Mouse (Mus musculus): ENCODE measurements around the gene Cdk5rap2. TPM values are rescaled to one million over a fixed set of nuclear protein-coding genes. Genes with fewer than 3 reads are reported as not detected.
A peak's percentile ranks its signal among the peaks of the same experiment; 100 is the strongest.

The Cdk5rap2 gene
- polyA plus RNA-seq, 1 experiment from 2014 or later: 5.8 TPM

DNA sequence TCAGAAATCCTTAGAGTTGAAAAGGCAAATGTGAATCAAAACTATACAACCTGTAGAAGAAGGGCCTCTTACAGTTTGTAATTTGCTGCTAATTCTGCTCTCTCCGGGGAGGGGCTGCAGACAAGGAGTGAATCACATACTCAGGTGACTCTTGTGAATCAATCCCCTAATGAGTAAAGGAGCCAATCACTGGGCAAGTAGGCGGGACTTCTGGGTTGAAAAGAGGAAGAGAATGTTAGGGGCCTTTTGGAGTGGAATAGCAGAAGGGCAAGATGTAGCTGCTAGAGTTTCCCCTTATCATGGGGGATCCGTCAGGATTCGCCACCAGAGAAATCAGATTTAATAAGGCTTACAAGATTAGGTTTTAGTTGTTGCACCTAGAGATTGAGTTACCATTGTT lies 12.2 kb downstream of the Cdk5rap2 start:
- peaks cover 34% of the 10 kb centered on the region for H3K36me3 ChIP-seq (replicated peaks)
- H3K27ac ChIP-seq (replicated peaks): no peak overlapping the region
- no peak overlapping the region for H3K9ac ChIP-seq
- H3K4me1 ChIP-seq (replicated peaks): no peaks in the 10 kb centered on the region
- no peaks in the 10 kb centered on the region for H3K9me3 ChIP-seq (replicated peaks)
- no peak overlapping the region for H3K4me3 ChIP-seq (replicated peaks)
- H3K4me2 ChIP-seq: no peak overlapping the region
- H3K27me3 ChIP-seq: no peaks in the 10 kb centered on the region
- ATAC-seq (ENCODE audit: insufficient read depth): no peak
- 63% methylated on average over 4 of the region's 4 CpGs for WGBS (ENCODE audit: insufficient replicate concordance)

DNA sequence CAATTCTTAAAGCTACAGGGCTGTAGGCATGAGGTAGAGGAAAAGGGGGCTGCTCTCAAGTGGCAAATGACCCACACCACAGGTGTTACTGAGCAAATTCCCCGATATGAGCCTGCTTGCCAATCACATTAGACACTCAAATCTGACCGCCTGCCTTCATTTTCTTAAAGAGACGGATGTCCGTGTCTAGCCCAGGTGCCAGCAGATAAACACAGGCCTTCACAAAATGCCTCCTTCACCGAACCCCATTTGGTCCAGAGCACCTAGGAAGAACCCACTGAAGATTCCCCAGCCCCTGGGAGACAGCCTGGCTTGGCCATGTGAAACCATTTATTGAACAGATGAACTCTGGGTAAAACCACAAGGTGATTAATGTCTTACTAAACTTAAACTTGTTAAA lies 13.5 kb downstream of the Cdk5rap2 start:
- Histone ChIP-seq H3K4me2 (no peak overlapping the region), H3K27me3 (no peaks in the 10 kb centered on the region), H3K4me3 (replicated peaks) (no peak overlapping the region), H3K27ac (replicated peaks) (no peak overlapping the region), H3K9ac (no peak overlapping the region), H3K36me3 (replicated peaks) (peaks cover 23% of the 10 kb centered on the region), H3K9me3 (replicated peaks) (no peaks in the 10 kb centered on the region), H3K4me1 (replicated peaks) (no peaks in the 10 kb centered on the region)
- no peak for ATAC-seq (ENCODE audit: insufficient read depth)
- WGBS (ENCODE audit: insufficient replicate concordance): 73% methylated on average over 5 of the region's 5 CpGs

DNA sequence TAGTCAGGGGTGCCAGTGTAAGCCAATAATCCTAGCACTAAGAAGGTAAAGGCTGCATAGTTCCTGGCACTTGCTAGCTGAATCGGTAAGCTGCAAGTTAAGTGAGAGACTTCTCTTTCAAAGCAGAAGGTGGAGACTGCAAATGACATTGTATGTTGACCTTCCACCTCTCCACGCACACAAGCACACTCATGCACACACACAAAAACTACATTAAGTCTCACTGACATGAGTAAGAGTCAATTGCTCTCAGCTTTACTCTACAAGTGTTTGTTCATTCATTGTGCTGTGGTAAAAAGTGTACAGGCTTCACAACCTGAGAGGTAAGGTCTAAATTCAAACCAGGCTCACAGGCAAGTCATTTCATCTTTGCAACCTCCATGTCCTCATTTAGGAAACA lies 15.5 kb downstream of the Cdk5rap2 start:
- Histone ChIP-seq H3K27ac (replicated peaks) (no peak overlapping the region), H3K4me2 (no peak overlapping the region), H3K4me1 (replicated peaks) (no peaks in the 10 kb centered on the region), H3K27me3 (no peaks in the 10 kb centered on the region), H3K4me3 (replicated peaks) (no peak overlapping the region), H3K9ac (no peak overlapping the region), H3K36me3 (replicated peaks) (0 out of 2 replicates have a peak, but pooled peaks cover 5% of the 10 kb centered on the region), H3K9me3 (replicated peaks) (no peaks in the 10 kb centered on the region)
- 89% methylated on average over 2 of the region's 2 CpGs for WGBS (ENCODE audit: insufficient replicate concordance)
- ATAC-seq (ENCODE audit: insufficient read depth): no peak

DNA sequence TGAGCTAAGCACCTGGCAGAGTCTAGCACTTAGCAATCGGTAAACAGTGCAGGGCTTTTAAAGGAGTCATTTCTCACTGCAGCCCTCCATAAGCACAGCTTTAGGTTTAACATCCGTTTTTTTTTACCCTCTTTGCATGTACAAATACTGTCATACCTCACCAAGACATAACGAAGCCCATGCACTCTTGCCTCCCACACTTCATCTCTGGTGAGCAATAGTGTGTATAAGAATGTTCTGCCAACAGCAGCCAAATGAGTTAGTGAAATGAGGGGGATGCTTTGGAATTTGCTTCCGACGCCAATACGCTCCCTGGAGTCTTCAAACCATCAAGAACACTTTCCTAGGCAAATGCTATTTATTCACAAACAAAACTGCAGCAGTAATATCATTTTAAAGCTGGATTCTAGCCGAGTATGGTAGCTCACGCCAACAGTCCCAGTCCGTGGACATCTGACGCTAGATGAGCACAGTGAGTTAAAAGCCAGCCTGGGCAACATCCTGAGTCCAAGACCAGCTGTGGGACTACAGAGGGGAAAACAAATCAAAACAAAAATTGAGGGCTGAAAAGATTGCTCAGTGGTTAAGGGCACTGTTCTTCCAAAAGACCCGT lies 18.4 kb downstream of the Cdk5rap2 start:
- H3K4me2 ChIP-seq: no peak overlapping the region
- no peaks in the 10 kb centered on the region for H3K4me1 ChIP-seq (replicated peaks)
- H3K36me3 ChIP-seq (replicated peaks): no peaks in the 10 kb centered on the region
- H3K4me3 ChIP-seq (replicated peaks): no peak overlapping the region
- no peak overlapping the region for H3K9ac ChIP-seq
- no peak for ATAC-seq (ENCODE audit: insufficient read depth)
- H3K9me3 ChIP-seq (replicated peaks): no peaks in the 10 kb centered on the region
- no peaks in the 10 kb centered on the region for H3K27me3 ChIP-seq
- H3K27ac ChIP-seq (replicated peaks): no peak overlapping the region
- 75% methylated on average over 11 of the region's 11 CpGs for WGBS (ENCODE audit: insufficient replicate concordance)

DNA sequence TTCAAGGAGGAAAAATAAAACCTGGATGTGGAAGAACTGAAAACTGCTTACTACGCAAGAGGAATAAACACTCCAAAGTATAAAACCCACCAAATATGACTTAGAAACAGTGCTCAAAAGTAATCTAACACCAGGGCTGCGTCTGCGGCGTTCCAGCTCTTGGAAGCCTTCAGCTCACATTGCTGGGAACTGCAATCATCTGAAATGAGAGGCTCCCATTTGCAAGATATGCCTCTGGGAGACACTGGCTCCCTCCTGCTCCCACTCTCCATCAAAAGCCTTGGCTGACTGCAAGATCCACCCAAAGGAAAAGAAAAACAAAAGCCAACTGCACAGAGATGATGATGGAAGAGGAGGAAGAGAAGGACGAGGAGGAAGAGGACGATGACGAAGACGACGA lies 19.2 kb downstream of the Cdk5rap2 start:
- Histone ChIP-seq H3K4me2 (no peak overlapping the region), H3K27me3 (no peaks in the 10 kb centered on the region), H3K4me3 (replicated peaks) (no peak overlapping the region), H3K4me1 (replicated peaks) (no peaks in the 10 kb centered on the region), H3K36me3 (replicated peaks) (no peaks in the 10 kb centered on the region), H3K9me3 (replicated peaks) (no peaks in the 10 kb centered on the region), H3K9ac (no peak overlapping the region), H3K27ac (replicated peaks) (no peak overlapping the region)
- WGBS (ENCODE audit: insufficient replicate concordance): 86% methylated on average over 9 of the region's 9 CpGs
- no peak for ATAC-seq (ENCODE audit: insufficient read depth)

DNA sequence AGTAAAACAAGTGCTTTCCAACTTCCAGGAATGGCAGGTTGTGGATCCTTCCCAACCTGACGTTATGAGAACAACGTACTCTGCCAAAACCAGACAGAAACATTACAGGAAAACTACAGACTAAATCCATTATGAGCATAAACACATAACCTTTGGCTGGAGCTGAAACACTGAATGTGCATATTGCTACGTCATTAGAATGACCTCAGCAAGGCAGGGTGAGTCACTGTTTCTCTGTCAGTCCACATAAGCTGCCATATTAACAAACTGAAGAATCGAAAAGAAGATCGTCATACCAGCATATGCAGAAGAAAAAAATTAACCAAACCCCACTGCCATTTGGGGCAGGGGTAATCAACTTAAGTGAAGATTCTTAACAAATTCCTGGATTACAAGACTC lies 24.0 kb downstream of the Cdk5rap2 start:
- Histone ChIP-seq H3K9ac (no peak overlapping the region), H3K4me1 (replicated peaks) (no peaks in the 10 kb centered on the region), H3K36me3 (replicated peaks) (no peaks in the 10 kb centered on the region), H3K27me3 (no peaks in the 10 kb centered on the region), H3K9me3 (replicated peaks) (no peaks in the 10 kb centered on the region), H3K4me3 (replicated peaks) (no peak overlapping the region), H3K27ac (replicated peaks) (no peak overlapping the region), H3K4me2 (no peak overlapping the region)
- ATAC-seq (ENCODE audit: insufficient read depth): no peak
- WGBS (ENCODE audit: insufficient replicate concordance): 82% methylated on average over 5 of the region's 5 CpGs

DNA sequence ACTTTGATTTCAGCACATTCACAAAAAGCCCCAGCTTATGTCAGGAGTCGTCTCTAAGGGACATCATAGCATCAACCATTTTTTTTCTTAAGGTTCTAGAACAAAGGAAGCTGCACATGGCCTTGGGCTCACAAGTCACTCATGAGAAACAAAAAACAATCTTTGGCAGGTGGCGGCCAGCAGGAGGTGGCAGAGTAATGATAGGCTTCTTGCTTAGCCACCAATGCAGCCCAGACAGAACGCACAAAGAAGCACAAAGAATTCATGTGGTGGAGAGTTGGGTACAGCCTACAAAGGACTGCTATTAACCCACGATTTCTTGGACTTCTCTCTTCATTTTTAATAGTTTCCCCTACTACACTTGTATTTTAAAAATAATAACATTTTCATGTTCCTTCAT lies 32.9 kb downstream of the Cdk5rap2 start:
- Histone ChIP-seq H3K9ac (no peak overlapping the region), H3K27ac (replicated peaks) (no peak overlapping the region), H3K36me3 (replicated peaks) (no peaks in the 10 kb centered on the region; the same call in 1 of the 2 replicates), H3K4me1 (replicated peaks) (no peaks in the 10 kb centered on the region), H3K9me3 (replicated peaks) (no peaks in the 10 kb centered on the region), H3K4me2 (no peak overlapping the region), H3K27me3 (no peaks in the 10 kb centered on the region), H3K4me3 (replicated peaks) (no peak overlapping the region)
- WGBS (ENCODE audit: insufficient replicate concordance): 64% methylated on average over 4 of the region's 4 CpGs
- no peak for ATAC-seq (ENCODE audit: insufficient read depth)

DNA sequence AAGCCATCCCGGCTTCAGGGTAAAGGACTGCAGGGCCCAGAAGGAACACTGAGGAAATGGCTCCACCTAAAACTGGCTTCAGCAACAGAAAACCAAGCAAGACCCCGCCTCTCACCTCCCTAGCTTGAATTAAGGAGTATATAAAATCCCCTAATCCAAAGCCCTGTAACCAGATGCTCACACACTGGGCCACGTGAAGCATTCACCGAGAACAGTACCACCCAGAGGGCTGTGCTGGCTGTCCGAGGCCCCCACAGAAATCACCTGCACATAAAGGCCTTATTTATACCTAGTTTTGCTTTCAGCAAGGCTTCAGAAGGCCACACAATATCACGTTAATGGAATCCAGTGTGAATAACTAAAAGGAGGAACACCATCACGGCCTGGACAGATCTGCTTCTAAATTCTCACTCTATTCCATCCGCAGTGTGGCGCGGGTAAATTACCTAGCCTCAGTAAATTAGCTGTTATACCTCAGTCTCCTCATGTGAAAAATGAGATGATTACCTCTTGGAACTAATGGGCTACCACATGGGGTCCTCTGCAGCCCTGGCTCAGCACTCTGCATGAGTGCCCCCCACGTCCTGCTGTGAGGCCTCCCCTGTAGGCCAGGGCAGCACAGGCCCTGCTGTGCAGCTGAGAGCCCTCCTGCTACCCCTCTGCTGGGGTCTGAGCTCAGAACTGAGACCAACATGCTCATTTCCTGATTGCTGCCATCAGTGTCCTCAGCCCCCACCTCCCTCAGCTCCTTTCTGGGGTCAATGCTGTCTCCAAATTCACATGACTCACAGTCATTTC lies 45.0 kb downstream of the Cdk5rap2 start:
- no peaks in the 10 kb centered on the region for H3K9me3 ChIP-seq (replicated peaks)
- 0 out of 2 replicates have a peak, but pooled peaks cover 5% of the 10 kb centered on the region for H3K36me3 ChIP-seq (replicated peaks)
- no peak overlapping the region for H3K9ac ChIP-seq
- WGBS (ENCODE audit: insufficient replicate concordance): 81% methylated on average over 11 of the region's 11 CpGs
- 0 out of 2 replicates have a peak, but pooled peaks cover 5% of the 10 kb centered on the region for H3K4me1 ChIP-seq (replicated peaks)
- no peaks in the 10 kb centered on the region for H3K27me3 ChIP-seq
- no peak overlapping the region for H3K27ac ChIP-seq (replicated peaks)
- ATAC-seq (ENCODE audit: insufficient read depth): no peak
- no peak overlapping the region for H3K4me3 ChIP-seq (replicated peaks)
- no peak overlapping the region for H3K4me2 ChIP-seq

DNA sequence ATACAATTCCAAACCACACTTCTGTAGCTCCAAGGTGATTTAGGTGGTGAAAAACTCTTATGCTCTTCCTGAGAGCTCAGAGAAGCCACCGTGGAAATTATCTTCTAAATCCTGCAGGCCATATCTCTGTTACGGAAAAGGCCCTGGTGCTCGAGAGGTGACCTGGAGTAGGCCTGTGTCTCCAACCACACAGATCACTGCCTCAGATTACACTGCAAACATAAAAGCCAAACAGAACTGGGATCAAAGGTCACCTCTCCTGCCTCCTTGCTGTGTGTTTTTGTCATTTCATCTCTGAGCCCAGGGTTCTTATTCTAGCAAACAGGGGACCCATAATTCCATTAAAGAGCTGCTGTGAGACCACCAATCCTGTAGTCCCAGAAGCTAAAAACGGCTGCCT lies 48.9 kb downstream of the Cdk5rap2 start:
- Histone ChIP-seq H3K9me3 (replicated peaks) (no peaks in the 10 kb centered on the region), H3K27ac (replicated peaks) (0 out of 2 replicates have a peak overlapping the region, but pooled peaks have one; percentile 7), H3K9ac (no peak overlapping the region), H3K36me3 (replicated peaks) (peaks cover 22% of the 10 kb centered on the region), H3K4me1 (replicated peaks) (0 out of 2 replicates have a peak, but pooled peaks cover 5% of the 10 kb centered on the region), H3K4me2 (no peak overlapping the region; the same call in 1 of the 2 replicates), H3K27me3 (no peaks in the 10 kb centered on the region), H3K4me3 (replicated peaks) (no peak overlapping the region)
- whole genome bisulfite sequencing (ENCODE audit: insufficient replicate concordance): 44% methylated on average over 4 of the region's 4 CpGs
- ATAC-seq (ENCODE audit: insufficient read depth): peak; percentile 56; the same call in 1 of the 2 replicates

DNA sequence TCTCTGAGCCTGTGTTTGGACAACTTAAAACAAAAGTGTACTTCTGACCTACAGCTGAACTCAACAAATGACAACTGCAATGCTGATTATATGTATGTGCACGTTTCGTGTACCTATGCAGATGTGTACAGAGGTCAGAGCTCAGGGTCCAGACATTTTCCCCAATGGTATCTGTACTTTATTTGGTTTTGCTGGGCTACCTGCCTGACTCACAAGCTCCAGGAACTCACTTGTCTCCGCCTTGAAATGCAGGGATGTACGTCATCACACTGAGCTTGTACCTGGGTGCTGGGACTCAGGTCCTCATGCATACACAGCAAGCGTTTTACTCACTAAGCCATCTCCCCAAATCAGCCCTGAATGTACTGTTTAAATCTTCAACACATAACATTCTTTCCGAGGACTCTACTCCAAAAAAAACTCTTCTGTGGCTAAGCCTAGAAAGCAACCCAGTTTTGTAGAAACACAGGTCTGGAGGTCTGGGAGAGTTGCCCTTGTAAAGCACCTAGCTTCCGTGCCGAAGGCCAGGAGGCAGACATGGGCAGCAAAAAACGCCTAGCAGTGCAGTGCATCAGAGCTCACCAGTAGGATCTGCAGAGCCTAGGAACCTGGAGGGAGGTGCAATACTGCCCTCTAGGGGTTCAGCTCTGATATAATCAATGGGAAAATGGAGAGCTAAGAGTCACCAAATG lies 54.4 kb downstream of the Cdk5rap2 start:
- H3K36me3 ChIP-seq (replicated peaks): peaks cover 54% of the 10 kb centered on the region
- H3K4me2 ChIP-seq: no peak overlapping the region
- no peaks in the 10 kb centered on the region for H3K4me1 ChIP-seq (replicated peaks)
- no peaks in the 10 kb centered on the region for H3K27me3 ChIP-seq
- H3K9me3 ChIP-seq (replicated peaks): no peaks in the 10 kb centered on the region
- no peak overlapping the region for H3K4me3 ChIP-seq (replicated peaks)
- no peak for ATAC-seq (ENCODE audit: insufficient read depth)
- 57% methylated on average over 9 of the region's 9 CpGs for WGBS (ENCODE audit: insufficient replicate concordance)
- H3K9ac ChIP-seq: no peak overlapping the region
- no peak overlapping the region for H3K27ac ChIP-seq (replicated peaks)

DNA sequence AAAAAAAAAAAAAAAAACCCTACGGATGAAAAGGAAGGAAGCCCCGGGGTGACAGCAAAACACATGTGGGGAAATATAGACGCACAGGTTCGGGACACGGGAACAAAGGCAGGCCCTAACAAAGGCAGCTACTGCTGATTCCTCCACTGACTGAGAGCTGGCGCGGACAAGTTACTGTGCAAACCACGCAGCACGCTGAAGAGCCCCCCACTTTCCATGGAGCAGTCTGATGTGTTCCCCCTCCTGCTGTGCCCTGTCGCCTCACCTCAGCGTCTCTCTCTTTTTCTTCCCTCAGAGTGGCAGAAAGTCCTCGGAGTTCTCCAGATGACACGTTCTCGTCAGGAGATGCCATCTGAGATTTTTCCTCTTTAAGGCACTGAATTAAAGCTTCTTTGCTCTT lies 55.8 kb downstream of the Cdk5rap2 start:
- Histone ChIP-seq H3K4me2 (no peak overlapping the region), H3K27ac (replicated peaks) (no peak overlapping the region), H3K27me3 (no peaks in the 10 kb centered on the region), H3K4me1 (replicated peaks) (no peaks in the 10 kb centered on the region), H3K9ac (no peak overlapping the region), H3K9me3 (replicated peaks) (no peaks in the 10 kb centered on the region), H3K36me3 (replicated peaks) (peaks cover 40% of the 10 kb centered on the region), H3K4me3 (replicated peaks) (no peak overlapping the region)
- WGBS (ENCODE audit: insufficient replicate concordance): 91% methylated on average over 14 of the region's 14 CpGs
- ATAC-seq (ENCODE audit: insufficient read depth): no peak
